Mouse (Mus musculus) retina, postnatal 1 day (tissue): ENCODE data around the gene Gm20388.

Source experiments
- DNase-seq: peaks from one replicate; pipeline ENCODE4 v3.0.0-alpha.2; 2012

Gm20388 gene

DNA sequence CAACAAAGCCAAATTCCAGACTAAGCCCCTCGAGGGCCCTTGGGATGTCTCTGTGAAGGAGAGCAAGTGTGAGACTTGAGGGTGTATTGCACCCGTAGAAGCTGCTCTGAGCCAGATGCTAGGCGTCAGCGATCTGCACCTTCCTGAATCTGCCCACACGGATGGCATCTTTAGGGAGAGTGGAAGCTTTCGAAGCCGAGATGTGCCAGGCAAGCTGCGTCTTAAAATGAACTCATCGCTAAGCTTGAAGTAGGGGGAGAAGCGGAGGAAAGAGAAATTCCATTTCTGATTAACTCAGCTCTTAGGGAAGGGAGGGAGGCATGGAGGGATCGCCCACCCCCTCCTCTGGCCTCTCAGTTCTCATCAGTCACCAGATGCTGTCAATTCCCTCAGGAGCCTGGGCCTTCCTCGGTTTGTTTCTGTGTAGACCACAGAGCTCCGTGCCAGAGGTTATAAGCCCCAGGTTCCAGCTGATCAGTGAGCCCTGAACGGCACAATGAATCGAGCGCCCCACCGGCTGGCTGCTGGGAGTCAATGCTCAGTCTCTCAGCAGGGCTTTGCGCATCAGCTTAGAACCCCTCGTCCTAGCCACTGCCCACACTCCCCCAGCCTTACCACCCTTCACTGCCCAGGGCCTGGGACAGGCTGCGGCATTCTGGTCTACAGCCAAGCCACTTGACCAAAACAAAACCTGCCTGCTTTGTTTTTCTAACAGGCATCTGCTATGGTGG, 3818.6 kb downstream of the Gm20388 start:
- peak; percentile 75 for DNase-seq

DNA sequence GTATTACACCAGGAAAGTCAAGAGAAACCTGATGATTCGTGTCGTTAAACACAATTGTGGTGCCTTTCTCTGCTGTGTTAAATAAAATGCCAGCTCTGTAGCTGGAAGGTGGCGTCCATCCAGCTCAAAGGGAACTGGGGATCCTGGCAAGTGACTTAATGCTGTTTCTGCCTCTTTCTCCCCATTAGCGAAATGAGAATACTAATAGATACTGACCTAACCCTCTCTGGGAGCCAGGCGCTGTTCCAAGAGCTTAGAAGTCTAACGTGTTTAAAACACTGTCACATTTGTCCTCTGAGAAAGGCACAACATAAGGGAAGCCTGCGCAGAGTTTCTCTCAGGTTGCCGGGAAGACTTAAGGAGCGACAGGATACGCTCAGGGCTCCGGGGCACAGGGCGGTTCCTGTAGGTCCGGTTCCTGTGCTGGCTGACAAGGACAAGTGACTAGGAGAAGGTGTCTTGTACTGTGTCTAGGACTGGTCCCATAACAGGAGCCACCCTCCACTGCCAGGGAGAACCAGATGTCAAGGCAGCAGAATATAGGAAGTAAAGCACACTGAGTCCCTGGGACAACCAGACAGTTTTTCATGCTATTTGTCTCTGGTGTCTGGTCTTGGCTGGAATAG, 3819.3 kb downstream of the Gm20388 start:
- DNase-seq, result no peak

DNA sequence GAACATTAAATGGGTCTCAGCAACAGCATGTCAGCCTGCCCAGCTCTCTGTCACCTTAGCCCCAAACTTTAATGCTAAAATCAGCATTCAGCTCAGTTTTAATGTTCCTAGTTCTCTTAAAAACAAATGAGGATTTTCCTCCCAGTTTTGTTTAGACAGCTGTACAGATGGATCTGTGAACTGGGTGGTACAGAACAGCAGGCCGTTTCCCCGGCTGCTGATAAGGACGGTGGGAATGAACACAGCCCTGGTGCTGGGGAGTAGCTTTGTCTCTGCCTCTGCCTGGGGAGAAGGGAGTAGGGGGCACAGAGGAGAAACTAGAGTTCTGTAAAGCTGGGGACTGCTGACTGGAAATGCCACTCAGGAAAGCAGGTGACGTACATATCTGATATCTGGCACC, 3821.7 kb downstream of the Gm20388 start:
- no peak for DNase-seq

DNA sequence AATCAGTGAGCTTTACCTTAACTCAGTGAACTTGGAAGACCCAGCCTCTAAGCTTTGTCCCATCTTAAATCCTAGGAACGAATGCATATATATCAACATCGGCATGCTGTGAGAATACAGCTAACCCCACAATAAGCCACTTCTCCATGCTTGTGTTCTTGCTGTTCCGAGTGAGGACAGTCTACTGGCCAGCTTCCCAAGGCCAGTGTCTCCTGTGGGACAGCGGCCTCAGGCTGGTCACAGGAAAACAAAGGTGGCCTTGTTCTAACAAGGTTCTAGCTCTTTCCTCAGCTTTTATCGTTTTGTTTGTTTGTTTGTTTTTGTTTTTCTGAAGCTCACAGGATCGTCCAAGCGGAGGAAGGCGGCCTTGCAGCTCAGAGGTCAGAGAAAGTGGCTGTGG, 3823.8 kb downstream of the Gm20388 start:
- no peak for DNase-seq

DNA sequence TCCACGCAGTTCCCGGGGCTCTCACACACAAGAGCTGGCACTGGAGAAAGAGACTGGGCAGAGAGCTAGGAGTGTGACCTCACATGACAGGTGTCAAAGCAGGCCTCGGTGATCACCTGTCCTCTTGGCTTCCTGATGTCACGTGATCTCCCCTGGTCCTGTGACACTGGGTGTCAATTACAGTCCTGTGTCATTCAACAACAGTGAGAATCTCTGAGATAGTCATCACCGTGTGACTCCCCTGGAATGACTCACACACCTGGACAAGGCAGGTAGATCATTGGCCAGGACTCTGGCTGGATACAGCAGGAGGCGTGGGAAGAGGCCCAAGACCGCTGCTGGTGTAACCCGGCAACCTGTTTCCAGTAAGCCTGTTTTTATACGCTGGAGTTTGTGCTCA, 3826.3 kb downstream of the Gm20388 start:
- DNase-seq, result no peak

DNA sequence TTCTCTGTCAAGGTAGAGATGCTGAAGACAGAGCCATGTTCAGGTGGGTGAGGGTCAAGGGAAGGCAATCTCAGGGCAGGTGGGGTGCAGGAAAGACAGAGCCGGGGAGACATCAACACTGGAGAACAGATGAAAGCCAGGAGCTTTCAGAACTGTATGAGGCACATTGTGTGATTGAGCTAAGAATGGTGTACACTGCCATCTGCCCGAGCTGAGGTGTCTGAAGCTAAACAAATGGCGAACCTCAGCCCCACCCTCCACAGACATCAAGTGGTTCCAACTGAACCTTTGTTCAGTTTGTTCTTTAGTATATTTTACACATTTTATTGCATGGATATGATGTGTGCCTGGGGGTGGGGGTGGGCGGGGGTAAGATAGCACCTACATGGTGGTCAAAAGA, 3829.6 kb downstream of the Gm20388 start:
- DNase-seq, result no peak

DNA sequence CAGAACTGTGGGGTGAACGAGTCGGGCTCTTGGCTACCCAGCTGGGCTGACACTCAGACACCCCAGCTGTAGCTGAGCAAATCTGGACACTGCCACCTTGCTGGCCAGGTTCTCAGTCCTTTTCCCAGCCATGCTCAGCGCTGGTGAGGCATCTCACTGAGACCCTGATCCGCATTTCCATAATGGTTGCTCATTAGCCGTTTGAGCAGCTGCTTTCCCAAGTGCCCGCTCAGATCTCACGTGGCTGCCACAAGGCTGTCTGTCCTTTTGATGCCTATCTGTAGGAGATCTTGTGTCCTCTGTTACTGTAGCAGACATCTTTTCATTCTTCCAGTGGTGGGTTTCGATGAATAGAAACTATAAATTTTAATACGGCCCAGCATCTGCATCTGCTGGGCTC, 3830.6 kb downstream of the Gm20388 start:
- DNase-seq, result peak; percentile 65

DNA sequence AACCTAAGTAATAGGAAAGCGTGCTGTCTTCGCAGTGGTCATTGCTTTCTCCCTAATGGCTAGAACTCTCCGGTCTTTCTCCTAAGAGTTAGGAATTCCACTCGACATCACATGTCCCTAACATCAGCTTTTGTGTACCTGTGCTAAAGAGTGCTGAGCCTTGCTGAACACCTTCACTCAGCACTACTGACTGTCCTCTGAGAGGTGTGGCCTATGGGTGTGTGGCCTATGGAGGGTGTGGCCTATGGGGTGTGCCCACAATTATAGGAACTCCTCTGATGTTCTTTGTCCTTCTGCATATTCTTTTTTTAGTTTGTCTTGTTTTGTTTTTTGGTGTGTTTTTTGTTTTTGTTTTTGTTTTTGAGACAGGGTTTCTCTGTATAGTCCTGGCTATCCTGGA, 3835.8 kb downstream of the Gm20388 start:
- no peak for DNase-seq

DNA sequence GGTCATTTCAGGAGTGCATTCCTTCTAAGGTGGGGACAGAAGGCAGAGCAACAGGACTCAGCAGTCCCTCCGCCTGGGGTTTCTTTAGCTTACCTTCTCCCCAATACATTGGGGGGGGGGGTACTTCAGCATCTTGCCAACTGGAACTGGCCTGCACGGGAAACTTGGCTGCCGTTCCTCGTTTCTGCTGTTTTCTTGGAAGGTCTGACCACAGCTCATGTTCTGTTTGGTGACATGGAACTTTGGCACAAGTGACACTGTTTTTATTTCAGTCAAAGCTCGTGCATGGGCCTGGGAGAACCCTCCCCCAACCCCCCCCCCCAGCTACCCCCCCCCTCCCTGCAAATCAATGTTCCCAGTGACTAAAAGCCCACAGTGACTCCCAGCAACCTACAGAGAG, 3837.1 kb downstream of the Gm20388 start:
- DNase-seq, result no peak

DNA sequence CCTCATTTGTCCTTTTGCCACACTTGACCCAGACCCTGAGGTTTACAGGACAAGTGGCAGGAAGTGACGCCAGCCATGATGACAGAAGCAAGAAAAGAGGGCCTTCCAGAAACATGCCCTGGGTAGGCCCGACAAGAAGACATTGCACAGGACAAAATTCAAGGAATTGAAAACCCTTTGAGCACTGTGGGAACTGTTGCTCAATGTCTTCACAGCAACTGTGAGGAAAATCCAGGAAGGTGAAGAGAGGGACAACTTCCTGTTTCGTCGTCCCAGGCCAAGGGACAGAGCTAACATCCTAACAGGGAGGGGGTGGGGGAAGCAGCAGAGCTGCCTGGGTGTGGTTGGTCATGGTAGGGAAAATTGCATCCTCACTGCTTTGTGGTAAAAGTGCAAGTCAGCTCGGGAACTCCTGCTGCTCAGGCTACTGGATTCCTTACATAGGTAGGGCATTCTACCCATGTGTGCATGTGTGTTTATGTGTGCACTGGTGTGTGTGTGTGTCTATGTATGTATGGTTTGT, 3839.6 kb downstream of the Gm20388 start:
- DNase-seq, result no peak

DNA sequence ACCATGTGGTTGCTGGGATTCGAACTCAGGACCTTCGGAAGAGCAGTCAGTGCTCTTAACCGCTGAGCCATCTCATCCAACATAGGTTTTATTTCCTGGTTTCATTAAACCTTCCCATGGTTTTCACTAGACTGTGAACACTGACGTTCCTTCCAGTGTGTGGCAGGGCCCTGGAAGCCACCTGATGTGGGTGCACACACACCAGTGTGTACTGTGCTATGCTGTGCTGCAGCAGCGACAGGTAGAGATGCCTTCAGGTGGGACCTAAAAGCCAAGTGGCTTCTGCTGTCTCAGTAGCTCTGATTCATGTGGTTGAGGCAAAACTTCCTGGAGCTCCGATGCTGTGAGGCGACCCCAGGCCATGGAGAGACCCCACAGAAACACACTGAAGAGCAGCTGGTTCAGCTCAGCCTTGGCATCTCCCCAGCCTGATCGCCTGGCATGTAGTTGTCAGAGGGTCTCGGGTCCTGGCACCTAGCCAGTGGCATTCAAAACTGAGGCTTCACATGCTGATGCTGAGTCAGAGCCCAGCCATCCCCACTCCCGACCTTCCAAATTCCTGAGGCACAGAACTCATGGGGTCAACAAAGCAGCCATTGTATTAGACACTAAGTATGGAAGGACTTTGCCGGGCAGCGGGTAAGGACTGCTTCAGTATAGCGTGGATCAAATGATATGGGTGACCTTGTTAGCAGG, 3842.3 kb downstream of the Gm20388 start:
- peak; percentile 94 for DNase-seq

DNA sequence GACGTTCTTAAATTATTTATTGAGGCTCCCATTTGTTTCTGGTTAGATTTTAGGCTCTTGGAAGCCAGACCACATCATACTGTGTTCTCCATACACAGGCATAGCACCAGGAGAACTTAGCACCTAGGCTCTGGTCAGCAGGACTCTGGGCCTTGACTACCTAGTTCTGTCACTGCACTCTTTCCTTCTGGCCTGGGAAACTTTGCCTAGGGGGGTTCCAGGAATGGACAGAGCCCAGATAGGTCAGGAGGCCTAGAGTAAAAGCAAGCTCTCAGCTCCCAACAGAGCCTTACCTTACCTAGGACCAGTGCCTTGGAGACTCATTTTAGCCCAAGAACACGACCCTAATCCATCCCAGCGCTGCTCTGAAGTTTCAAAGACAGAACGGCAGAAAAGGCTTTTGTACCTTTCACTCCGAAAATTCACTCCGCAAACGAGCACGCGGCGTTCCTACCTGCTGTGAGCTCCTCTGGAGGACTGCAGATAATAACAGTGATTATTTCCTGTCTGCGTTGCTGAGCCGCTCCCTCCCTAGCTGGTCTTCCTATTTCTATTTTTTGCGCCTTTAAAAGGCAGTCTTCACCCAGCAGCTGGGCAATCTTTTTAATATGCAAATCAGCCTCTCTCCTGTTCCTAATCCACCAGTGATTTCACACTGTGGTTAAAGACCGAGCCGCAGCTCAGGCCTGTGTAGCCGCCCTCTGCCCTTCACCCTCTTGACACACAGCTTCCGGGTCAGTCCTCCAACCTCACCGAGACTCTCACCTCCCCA, 3843.1 kb downstream of the Gm20388 start:
- DNase-seq, result peak; percentile 38

DNA sequence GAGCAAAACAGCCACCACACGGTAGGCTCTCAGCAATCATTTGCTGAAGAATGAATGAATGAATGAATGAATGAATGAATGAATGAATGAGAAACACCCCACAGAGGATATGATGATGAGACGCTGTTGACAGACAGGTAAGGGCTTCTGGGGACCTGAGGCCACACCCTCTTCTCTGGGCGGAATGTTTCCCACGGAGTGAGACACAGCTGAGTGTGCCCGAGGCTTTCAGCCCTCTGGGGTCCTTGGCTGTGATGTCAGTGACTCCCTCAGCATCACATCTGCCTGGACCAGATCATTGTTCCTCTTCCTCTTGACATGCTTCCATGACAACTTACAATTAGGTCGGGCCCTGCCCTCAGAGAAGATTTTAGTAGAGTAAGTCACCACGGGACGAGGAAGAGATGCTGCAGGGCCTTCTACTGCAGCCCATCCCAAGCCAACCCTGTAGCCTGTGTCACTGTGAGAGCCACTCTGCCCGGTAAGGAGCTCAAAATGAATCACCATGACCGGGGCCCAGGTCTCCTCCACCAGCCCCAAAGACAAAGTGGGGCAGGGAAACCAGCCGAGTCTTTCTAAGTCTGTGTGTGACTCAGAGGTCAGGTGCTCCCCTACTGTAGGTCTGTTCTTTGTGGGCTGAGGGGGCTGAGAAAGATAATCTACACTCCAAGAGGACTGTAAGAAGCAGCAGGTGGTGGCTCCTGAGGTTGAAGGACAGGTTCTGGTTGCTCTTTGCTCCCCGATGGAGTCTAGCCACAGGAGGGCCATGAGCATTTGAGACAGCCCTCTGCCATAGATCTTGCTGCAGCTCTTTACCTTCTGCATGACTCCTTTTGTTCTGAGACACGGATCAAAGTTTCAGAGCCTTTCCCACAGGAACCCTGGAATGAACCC, 3844.1 kb downstream of the Gm20388 start:
- peak; percentile 37 for DNase-seq

DNA sequence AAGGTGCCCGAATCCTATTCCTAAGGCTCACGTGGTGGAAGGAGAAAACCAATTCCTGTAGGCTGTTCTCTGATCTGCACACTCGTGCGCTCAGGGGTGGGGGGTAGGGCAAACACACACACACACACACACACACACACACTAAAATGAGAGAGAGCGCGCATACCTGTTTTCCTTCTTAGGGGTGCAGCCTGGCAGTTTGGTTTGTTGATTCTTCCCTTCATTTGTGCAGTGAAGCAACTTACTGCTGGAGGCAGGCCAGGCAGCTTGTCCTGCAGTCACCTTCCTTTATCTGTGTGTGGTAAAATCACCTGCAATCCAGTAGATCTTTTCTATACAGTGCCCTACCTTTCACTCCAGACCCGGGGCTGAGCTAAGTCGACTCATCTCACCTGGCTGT, 3846.3 kb downstream of the Gm20388 start:
- no peak for DNase-seq

DNA sequence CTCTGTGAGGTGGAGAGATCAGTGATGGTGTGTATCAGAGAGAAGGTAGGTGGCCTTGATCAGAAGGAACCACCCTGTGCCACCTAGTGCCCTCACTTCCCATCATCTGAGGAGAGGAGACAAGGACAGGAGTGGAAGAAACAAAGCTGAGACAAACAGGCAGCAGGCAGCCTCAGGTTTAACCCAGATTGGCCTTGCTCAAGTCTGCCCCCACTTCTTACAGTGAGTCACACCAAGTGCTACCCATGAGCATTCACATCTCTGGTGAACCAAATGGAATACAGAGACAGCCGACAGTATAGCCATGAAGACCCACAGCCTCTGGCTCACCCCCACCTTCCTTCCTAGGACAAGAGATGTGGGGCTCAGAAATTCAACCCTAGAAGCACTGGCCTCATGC, 3848.3 kb downstream of the Gm20388 start:
- DNase-seq, result no peak

DNA sequence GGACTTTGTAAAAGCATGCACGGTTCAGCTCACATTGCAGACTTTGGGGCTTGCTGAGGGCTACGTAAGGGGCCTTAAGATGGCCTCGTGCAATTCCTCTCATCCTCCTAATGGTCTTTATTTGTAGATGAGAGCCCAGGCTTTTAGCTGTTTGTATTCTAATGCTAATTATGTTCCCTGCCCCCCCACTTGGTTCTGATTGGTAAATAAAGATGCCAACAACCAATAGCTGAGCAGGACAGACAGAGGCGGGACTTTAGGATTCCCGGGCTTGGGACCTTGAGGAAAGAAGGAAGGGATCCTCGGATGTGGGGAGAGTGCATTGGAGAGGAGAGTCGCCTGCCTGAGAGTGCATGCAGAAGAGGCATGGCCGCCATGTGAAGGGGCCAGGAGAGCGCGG, 3849.3 kb downstream of the Gm20388 start:
- peak; percentile 89 for DNase-seq

DNA sequence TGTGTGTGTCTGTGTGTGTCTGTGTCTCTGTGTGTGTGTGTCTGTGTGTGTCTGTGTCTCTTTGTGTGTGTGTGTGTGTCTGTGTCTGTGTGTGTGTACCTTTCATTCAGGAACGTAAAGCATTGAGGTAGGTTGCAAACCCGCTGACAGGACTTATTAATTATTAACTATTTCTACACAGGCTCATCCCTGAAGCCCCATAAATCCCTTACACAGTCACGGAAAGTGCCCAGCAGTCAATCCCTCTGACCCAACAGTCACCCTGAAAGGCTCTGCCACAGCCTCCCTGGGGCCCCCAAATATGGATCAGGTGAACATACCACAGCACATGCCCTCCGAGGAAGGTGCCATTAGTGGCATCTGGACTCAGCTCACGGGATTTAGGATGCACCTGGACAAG, 3849.9 kb downstream of the Gm20388 start:
- DNase-seq, result no peak

DNA sequence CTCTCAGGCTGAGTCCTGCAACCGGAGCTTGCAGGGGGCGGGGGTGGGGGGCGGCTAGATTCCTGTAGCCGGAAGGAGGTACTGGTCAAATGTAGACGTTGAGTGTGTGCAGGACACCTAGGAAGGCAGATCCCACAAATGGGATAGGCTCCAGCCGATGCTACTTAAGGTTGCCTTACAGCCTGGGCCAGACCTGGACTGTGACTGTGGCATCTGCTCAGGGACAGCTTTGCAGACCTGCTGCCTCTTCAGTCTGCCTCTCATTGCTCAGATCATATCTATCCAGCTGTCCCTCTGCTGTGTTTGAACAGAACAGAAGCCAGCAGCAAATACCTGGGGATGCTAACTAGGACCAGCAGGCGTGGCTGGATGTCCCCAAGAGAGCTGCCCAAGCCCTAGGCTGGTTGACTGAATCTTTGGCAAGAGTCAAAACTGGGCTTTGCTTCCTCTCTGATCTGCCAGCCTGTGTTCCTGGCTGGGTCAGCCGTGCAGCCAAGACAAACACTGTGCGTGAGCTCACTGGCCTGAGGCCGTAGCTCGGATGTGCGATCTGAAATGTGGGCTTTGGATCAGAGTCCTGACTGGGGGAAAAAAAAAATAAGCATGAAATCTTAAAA, 3850.7 kb downstream of the Gm20388 start:
- no peak for DNase-seq

DNA sequence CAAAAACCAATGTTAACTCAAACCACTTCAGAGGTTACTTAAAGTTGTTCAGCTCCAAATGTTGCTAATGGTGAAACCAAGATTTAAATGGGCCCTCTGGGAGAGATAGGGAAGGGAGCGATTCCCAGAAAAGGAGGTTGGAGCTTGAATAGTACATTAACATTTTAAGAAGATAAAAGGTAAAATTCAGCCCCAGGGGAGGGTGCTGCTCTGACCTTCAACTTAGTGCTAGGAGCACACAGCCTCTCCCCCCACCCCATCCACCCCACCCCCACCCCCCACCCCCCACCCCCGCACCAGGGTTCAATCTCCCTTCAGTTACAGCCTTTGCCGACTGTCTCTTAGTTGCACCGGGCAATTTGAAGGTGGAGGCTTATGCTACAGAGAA, 3851.2 kb downstream of the Gm20388 start:
- no peak for DNase-seq

DNA sequence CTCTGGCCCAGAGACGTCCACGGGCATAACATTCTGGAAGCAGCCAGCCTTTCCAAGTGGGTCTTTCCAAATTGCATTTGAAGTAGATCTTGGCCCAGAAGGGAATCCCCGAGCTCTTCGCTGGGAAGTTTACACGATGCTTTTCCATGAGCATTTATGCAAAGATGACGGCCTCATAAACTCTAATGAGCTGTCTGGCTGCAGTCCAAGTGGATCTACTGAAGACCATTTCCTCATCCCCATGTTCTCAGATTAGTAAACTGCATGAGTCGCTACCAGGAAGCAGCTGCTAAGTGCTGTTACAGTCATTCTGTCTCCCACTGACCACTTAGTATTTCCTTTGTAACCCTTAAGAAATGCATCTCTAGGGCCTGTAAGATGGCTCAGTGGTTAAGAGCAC, 3852.7 kb downstream of the Gm20388 start:
- DNase-seq, result peak; percentile 49

DNA sequence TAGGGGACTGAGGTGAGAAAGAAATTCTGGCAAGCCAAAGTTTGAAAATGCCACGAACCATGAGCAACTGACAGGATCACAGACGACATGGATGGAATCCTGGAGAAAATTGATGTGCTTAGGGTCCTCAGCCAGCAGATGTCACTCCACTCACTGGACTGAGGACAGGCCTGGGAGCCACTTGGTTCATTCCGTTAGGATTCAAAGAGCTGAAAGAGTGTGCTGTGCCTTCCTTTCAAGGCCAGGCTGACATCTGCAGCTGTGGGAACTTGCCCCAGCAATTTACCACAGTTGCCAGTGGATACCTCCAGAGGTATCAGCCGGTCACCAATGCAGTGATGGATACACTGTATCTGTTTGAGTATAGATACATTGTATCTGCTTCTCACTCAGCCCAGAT, 3854.0 kb downstream of the Gm20388 start:
- peak; percentile 69 for DNase-seq

DNA sequence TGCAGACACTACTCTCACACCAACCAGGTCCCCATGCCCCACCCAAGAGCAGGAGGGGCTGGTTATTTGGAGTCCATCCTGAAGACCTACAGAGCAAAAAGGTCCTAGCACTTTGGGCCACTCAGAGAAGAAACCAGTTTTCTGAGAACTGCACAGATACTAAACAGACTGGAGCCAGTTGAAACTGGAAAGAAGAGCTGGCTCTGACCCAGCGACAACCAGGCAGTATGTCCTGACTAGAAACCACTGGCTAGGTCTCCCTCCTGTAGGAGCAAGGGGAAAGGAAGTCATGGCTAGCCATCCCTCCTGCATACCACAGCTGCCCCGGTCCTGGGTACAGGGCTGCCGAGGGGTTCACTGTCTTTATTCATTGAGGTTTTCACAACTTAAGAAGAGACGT, 3855.9 kb downstream of the Gm20388 start:
- no peak for DNase-seq
